Mouse (Mus musculus): ENCODE measurements around the gene Mpo.
A peak's percentile ranks its signal among the peaks of the same experiment; 100 is the strongest.

Mpo gene

GRCm38 (mm10) chr11:87758161-87758911 is 35.0 kb upstream of the Mpo start:
- no peak for DNase-seq (ENCODE audit: low spot score)

GRCm38 (mm10) chr11:87758957-87759608 is 34.3 kb upstream of the Mpo start:
- DNase-seq (ENCODE audit: low spot score) = no peak

DNA sequence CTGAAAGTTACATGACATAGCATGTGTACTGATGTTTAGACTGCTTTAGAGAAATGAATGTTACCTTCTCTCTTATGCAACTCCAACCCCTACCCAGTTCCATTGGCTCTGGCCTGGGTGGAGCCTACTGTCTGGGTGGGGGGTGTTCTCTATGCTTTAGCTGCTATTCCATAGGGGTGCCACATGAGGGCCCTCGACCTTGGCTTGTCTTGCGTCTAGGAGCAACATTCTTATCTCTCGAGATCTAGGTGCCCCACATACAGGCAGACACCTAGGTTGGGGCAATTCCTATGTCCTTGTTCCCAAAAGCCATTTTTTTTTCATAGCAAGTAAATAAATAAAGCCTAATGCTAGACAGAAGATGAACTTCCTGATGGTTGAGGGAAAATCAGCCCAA is 33.8 kb upstream of the Mpo start:
- DNase-seq (ENCODE audit: low spot score) = no peak

DNA sequence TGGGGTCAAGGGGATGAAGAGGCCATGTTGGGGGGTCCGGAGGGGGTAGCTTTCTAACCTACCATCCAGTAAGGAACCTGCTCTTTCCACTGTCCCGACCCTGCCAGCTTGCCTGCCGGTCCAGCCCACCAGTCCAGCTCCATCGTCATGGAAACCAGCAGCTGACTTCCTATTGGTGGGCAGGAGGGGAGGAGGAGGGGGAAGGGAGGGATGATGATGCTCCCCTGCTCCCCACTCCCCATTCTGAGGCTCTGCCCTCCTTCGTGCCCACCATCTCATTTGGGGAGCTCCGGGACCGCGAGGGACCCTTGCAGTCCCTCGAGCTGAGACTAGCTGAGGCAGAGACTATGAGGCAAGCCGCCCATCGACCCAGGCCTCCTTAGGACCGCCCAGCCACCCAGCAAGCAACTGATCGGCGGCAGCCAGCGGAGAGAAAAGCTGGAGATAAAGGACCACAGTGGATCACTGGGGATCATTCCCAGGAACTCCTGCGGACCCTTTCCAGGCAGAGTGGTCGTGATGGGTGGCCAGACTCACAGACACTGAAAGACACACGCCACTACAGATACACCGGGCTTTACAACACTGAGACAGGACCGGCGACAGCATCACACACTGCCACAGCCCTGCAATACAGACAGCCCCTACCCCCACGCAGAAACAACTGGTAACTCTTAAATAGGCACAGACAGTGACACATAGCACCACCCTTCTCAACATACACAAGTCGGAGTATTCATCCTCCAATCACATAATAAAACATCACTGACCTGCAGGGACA is 32.9 kb upstream of the Mpo start, which contains the start of gene Tspoap1:
Gene Tspoap1, plus strand, starts transcription at position 241 of the 781 bp plus-strand sequence.
- DNase-seq (ENCODE audit: low spot score) = no peak

DNA sequence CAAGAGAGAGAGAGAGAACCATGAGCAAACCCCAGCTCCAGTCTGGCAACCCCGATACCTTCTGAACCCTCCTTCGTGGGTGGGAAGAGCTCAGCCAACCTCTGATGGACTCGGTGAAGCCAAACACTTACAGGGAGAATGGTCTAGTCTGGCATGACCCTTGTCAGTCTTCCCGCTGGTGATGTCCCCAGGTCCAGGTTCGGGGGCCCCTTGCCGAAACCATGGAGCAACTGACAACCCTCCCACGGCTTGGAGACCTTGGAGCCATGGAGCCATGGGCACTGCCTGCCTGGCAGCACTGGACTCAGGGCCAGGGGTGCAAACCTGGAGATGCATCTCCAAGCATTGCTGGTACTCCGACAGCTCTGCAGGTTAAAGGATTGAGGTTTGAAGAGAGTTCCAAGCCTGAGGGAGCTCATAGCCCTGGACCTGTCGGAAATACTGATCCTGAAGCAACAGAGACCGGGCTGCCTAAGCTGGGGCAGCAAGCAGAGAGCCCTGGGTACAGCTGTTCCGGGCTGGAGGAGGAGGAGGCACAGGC is 32.1 kb upstream of the Mpo start:
- no peak for DNase-seq (ENCODE audit: low spot score)

GRCm38 (mm10) chr11:87761806-87762701 is 31.3 kb upstream of the Mpo start:
- DNase-seq (ENCODE audit: low spot score) = no peak

DNA sequence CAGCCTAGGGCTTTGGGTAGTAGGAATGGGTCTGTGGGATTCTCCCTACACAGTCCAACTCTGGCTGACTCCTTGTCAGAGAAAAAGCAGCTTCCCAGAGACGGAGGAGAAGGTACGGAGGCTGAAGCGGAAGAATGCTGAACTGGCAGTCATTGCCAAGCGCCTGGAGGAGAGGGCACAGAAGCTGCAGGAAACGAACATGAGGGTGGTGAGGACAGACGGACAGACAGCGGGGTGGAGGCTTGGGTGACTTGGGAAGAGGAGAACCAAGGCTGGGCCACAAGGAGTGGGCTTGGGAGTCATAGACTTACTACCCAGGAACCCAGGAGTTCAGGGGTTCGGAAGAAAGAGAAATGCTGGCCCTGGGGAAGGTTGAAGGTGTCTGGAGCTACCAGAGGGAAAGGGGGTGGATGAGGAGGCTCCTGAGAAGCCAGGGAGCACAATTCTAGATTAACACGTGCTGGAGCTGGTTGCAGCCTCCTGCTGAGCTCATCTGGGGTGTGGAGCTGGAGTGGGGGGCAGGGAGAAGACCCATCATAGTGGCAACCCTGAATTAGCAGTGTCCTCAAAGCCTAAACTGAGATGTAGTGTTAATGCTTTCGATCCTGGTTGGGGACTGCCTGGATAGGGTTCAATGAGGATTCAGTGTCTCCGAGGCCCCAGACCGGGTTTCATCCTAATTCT is 30.5 kb upstream of the Mpo start:
- no peak for DNase-seq (ENCODE audit: low spot score)

- peak; percentile 23 for DNase-seq (ENCODE audit: low spot score)
Measured at GRCm38 (mm10) chr11:87763511-87763987, 29.8 kb upstream of the Mpo start.

DNA sequence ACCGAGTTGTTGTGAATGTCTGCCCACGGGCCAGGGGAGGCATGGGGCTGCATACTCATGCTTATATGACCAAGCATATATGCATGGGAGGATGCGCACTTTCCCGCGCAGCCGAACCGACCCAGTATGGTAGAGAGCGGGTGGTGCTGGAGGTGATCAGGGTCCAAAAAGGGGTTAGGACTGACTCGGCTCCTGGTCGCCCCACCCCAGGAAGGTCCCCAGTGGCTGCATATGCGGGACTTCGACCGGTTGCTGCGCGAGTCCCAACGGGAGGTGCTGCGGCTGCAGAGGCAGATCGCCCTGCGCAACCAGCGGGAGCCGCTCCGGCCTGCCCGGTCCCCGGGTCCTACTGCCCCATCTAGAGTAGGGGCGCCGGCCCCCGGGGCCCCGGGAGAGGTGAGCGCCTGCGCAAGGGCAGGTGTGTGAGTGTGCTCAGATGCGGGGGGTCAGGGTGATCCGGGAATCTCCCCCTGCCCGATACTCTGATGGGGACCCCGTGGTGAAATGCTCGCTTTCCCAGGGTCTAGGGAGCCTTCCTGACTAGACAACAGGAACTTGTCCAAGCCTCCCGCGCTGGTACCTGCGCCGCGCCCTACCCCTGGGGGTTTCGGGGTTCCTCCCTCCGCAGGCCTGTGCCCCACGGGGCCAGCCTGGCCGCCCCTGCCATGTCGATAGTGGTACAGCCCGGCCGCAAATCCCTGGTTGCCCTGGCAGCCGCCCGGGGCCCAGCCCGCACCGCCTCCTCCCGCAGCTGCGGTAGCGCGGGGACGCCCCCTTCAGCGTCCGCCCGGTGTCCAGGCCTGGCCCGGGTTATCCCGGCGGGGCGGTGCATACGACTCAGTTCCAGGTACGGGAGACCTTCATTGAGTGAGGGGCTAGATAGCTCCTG is 29.1 kb upstream of the Mpo start:
- DNase-seq (ENCODE audit: low spot score) = peak; percentile 28

DNA sequence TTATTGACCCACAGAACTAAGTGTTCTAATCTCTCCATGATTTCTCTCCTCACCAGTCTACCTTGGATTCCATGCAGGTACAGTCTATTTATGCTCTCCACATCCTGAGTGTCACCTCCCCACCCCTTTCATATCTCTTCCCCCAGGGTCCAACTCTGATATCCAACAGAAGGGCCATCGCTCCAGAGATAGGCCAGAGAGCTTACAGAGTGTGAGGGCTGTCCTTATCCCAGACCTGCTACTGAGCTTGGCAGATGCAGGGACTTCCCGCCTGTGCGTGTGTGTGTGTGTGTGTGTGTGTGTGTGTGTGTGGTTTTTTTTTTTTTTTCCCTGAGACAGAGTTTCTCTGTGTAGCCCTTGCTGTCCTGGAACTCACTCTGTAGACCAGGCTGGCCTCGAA is 24.6 kb upstream of the Mpo start:
- no peak for DNase-seq (ENCODE audit: low spot score)

DNA sequence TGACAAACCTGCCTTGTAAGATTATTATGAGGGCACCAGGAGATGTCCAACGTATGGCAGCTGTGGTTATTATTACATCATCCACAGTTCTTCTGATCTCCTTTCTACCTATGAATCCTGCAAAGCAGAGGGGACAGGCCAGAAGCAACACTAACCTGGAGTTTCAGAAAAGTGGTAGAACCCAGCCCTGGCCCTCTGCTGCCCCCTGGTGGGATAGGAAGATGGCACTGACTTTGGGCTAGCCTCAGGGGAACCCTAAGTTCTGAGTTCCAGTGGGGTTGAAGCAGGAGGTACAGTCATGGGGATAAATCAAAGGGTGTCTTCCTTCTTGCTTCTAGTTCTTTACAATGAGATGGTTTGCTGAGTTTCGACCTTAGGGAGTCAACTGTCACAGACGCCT is 22.4 kb upstream of the Mpo start:
- peak; percentile 82 for DNase-seq (ENCODE audit: low spot score)

- DNase-seq (ENCODE audit: low spot score) = no peak
Measured at GRCm38 (mm10) chr11:87772354-87772753, 21.0 kb upstream of the Mpo start.

DNA sequence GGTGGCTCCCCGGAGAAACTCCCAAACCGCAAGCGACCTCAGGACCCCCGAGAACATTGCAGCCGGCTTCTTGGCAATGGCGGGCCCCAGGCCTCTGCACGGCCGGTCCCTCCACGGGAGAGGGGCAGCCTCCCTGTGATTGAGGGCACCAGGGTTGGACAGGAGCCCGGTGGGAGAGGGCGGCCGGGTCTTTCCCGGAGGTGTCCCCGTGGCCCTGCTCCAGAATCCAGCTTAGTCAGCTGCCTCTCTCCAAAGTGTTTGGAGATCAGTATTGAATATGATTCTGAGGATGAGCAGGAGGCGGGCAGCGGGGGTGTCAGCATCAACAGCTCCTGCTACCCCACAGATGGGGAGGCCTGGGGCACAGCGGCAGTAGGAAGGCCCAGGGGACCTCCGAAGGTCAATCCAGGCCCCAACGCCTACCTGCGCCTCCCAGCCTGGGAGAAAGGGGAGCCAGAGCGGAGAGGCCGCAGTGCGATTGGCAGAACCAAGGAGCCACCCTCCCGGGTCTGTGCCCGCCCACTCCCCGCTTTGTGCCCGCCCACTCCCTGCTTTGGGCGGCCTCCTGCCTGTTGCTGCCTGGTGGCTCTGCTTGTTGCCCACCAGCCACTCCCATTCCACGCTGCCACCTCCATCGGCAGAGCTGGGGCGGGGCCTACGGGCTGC is 15.1 kb upstream of the Mpo start:
- DNase-seq (ENCODE audit: low spot score) = peak; percentile 77

DNA sequence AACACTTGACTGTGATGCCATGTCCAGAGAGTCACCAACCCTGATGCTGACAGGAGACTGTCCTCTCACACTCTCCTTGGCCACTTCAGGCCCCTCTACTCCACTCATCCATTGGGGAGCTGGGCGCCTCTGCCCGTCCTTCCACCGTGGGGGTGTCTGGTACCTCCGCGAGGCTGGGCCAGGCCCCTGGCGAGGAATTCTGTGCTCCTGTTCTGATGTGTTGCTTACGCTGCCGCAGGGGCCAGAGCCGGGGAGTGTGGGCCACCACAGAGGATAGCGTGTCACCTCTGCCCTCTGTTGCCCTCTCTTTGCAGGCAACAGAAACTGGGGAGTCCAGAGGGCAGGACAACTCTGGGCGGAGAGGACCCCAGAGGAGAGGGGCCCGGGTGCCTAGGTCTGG is 14.5 kb upstream of the Mpo start:
- no peak for DNase-seq (ENCODE audit: low spot score)

DNA sequence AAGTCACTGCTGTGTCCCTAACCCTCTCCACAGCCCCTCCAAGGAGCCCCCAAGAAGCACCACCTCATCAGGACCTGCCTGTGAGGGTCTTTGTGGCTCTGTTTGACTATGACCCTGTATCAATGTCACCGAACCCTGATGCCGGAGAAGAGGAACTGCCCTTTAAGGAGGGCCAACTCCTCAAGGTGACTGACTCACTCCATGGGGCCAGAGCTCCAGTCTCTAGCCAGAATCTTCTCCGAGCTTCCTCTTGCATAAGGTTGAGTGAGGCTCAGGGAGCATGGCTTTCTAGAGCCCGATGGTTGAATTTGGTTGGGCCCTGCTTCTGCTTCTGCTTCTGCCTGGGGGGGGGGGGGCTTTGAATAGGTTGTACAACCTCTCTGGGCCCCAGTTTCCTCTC is 14.0 kb upstream of the Mpo start:
- no peak for DNase-seq (ENCODE audit: low spot score)

DNA sequence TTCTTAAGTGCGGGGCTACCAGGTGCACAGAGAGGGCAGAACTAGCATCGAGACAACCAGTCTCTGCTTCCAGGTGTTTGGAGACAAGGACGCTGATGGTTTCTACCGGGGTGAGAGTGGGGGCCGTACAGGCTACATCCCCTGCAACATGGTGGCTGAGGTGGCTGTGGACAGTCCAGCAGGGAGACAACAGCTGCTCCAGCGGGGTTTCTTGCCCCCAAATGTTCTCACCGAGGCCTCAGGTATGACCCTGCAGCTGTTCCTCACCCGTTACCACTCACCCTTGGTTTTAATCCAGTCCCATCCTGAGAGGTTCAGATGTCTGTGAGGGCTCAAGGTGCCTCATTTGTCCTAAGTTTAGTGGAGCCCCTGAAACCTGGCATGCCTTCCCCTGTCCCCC is 13.3 kb upstream of the Mpo start:
- no peak for DNase-seq (ENCODE audit: low spot score)

DNA sequence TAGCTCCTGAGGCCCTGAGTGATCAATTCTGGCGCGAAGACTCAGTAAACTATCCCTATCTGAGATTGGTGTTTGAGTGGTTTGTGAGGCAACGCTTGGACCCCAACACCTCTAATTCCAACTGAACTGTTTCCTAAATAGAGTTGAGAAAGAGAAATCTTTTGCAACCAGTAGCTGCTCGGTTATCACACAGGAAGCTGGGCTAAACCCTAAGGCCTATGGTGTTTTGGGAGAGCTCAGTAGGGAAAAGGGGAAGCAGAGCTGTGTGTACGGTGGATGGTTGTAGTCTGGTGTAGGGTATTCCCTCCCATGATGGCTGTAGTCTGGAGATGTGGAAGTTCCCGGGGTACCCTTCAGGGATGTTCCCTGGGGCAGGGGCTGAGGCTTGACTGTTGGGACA is 3.3 kb upstream of the Mpo start:
- DNase-seq (ENCODE audit: low spot score) = no peak

DNA sequence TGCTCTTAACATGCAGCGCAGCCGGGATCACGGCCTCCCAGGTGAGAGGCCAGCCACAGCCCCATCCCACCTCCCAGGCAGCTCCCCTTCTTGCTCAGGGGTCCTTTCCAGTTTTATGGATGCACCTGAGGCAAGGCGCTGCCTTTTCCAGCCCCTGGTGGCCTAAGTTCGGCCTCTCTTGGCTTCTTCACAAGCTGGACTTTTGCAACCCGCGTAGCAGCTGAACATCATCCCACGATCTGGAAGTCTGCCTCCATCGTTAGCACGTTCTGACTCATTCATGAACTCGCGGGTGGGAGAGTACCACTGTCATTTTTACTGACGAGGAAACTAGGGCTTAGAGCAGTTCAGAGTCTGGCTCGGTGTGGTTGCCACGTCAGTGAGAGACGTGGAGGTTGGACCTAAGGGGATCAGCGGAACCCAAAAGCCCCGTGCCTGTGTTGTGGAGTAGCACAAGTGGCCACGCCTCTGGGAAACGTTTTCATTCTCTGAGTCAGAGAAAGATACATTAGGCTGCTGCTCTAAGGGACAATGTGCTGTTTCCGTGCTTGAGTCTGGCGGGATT is 8.4 kb downstream of the Mpo start:
- peak; percentile 58 for DNase-seq (ENCODE audit: low spot score)

- DNase-seq (ENCODE audit: low spot score) = peak; percentile 36
Measured at GRCm38 (mm10) chr11:87802621-87803020, 9.2 kb downstream of the Mpo start.

All from urinary bladder, postnatal 14 days (tissue).